Mouse (Mus musculus) megakaryocyte, embryonic 14.5 days (primary cell): Measurements from ENCODE around the gene Ugt1a7c.

Source experiments
- FLI1 ChIP-seq: IDR thresholded peaks from 2 replicates; pipeline ENCODE4 v1.6.1; 2012; ENCODE audit warnings: low read length, inconsistent platforms, mixed read lengths
- GATA1 ChIP-seq: IDR thresholded peaks from 3 replicates; pipeline ENCODE4 v1.6.1; 2012; ENCODE audit warnings: mixed read lengths, low read length, inconsistent platforms, borderline replicate concordance

DNA sequence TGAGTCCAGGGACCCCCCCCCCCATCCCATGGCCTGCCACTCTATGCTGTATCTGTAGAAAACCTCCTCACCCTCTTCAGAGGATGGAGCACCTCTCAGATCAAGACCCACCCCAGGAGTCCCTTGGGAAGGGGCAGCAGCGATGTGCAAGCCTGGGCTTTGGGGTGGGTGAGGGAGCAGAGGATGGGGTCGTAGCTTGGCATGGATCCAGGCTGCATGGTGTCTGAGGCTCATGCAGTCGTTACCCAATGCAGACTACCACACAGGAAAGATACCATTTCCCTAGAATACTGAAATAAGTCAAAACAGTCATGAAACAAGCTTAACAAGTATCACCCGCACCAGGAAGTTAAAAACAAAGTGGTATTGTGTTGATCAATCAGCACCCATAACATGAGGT, 153.8 kb downstream of the Ugt1a7c start:
- TF ChIP-seq GATA1 (no peak), FLI1 (no peak)
